ENCODE assay signal across 17 mouse cellular contexts in the genomic region with DNA sequence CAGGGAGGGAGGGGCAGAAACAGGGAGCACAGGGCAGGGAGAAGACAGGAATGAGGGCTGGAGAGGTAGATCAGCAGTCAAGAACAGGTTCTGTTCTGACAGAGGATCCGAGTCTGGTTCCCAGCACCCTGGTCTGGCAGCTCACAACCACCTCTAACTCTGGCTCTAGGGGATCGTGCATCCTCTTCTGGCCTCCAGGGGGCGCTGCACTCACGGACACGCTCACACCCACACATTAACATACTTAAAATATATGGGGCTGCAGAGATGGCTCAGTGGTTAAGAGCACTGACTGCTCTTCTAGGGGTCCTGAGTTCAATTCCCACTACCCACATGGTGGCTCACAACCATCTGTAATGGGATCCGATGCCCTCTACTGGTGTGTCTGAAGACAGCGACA. TPM values are rescaled to one million over a fixed set of nuclear protein-coding genes. Genes with fewer than 3 reads are reported as not detected.
DNase-seq lines count a peak whose midpoint lies in the region; ATAC-seq and TF ChIP-seq lines count a peak whose summit lies in the region.
"Had no signal": no experiment of that assay in that cellular context is flagged by ENCODE, and none has a peak within 500 bp of the region (broad histone marks: within the 10 kb centered on the region; RNA-seq: fewer than 3 reads in every experiment).

No protein-coding gene starts in this region.

- H3K9me3 ChIP-seq in hindbrain, embryonic 10.5 days, result no peaks in the 10 kb centered on the region
- no peaks in the 10 kb centered on the region for H3K9me3 ChIP-seq in hindbrain, embryonic 13.5 days
- H3K9me3 ChIP-seq in lung, postnatal 0 days (ENCODE audit: low read length), result no peaks in the 10 kb centered on the region
- H3K9me3 ChIP-seq in ES-Bruce4 (replicated peaks; ENCODE audit: control insufficient read depth, insufficient read depth, low read length, poor library complexity, severe bottlenecking), result no peaks in the 10 kb centered on the region
- H3K9me3 ChIP-seq: limb, embryonic 13.5 days; midbrain, embryonic 15.5 days; stomach, embryonic 15.5 days had no signal

- H3K36me3 ChIP-seq in hindbrain, embryonic 10.5 days, result no peaks in the 10 kb centered on the region
- no peaks in the 10 kb centered on the region for H3K36me3 ChIP-seq in hindbrain, embryonic 13.5 days
- no peaks in the 10 kb centered on the region for H3K36me3 ChIP-seq in lung, postnatal 0 days (ENCODE audit: insufficient read depth, low read length)
- no peaks in the 10 kb centered on the region for H3K36me3 ChIP-seq in ES-Bruce4 (ENCODE audit: control insufficient read depth, insufficient read depth, low read length, poor library complexity, severe bottlenecking)
- H3K36me3 ChIP-seq: limb, embryonic 13.5 days; midbrain, embryonic 15.5 days; stomach, embryonic 15.5 days had no signal

- TF ChIP-seq POLR2A in ES-Bruce4 (IDR thresholded peaks at IDR 0.05; ENCODE audit: insufficient read depth, low read length), result no peak

- ATAC-seq in hindbrain, embryonic 13.5 days (ENCODE audit: low FRiP score), result no peak
- no peak for ATAC-seq in lung, postnatal 0 days
- 0 out of 2 replicates have a peak, but pooled peaks have one; percentile 34 for ATAC-seq in erythroblast, adult 5-6 weeks (replicated peaks; ENCODE audit: low FRiP score, poor library complexity, severe bottlenecking)
- ATAC-seq in megakaryocyte, adult 5-6 weeks (ENCODE audit: poor library complexity, severe bottlenecking), result no peak
- ATAC-seq: forebrain, embryonic 14.5 days; midbrain, embryonic 15.5 days had no signal

- DNase-seq in hindbrain, embryonic 10.5 days (ENCODE audit: low spot score), result no peak
- DNase-seq in lung, postnatal 0 days (ENCODE audit: low spot score), result no peak
- DNase-seq in lung, postnatal 25 days (ENCODE audit: low spot score), result no peak
- no peak for DNase-seq in natural killer cell, adult 2 months (ENCODE audit: low spot score in 2 of 2)
- DNase-seq: adrenal gland, postnatal 10 days; kidney, postnatal 36 days; layer of hippocampus, postnatal 36 days; lung, postnatal 14 days had no signal

- no peak overlapping the region for H3K9ac ChIP-seq in hindbrain, embryonic 13.5 days
- no peak overlapping the region for H3K9ac ChIP-seq in lung, postnatal 0 days (replicated peaks; ENCODE audit: low read depth)
- no peak overlapping the region for H3K9ac ChIP-seq in ES-Bruce4 (ENCODE audit: low read depth, poor library complexity, severe bottlenecking)
- H3K9ac ChIP-seq: limb, embryonic 13.5 days; midbrain, embryonic 15.5 days; stomach, embryonic 15.5 days had no signal

- WGBS in hindbrain, embryonic 10.5 days, result 81% methylated on average over 7 of the region's 7 CpGs
- WGBS in hindbrain, embryonic 13.5 days, result 85% methylated on average over 7 of the region's 7 CpGs
- 80% methylated on average over 7 of the region's 7 CpGs for WGBS in lung, postnatal 0 days

- H3K27me3 ChIP-seq in hindbrain, embryonic 10.5 days (ENCODE audit: insufficient read depth, poor library complexity, severe bottlenecking), result peaks cover 16% of the 10 kb centered on the region; the same call in 1 of the 2 replicates
- no peaks in the 10 kb centered on the region for H3K27me3 ChIP-seq in hindbrain, embryonic 13.5 days
- no peaks in the 10 kb centered on the region for H3K27me3 ChIP-seq in lung, postnatal 0 days (replicated peaks; ENCODE audit: insufficient read depth, low read length)
- no peaks in the 10 kb centered on the region for H3K27me3 ChIP-seq in ES-Bruce4 (ENCODE audit: control insufficient read depth, insufficient read depth, low read length, poor library complexity, severe bottlenecking)
- H3K27me3 ChIP-seq: midbrain, embryonic 15.5 days; stomach, embryonic 15.5 days had no signal

- no peak overlapping the region for H3K4me2 ChIP-seq in hindbrain, embryonic 13.5 days
- H3K4me2 ChIP-seq in lung, postnatal 0 days (replicated peaks; ENCODE audit: low read depth, low read length), result no peak overlapping the region
- H3K4me2 ChIP-seq: limb, embryonic 13.5 days; midbrain, embryonic 15.5 days; stomach, embryonic 15.5 days had no signal

- no peak overlapping the region for H3K4me3 ChIP-seq in hindbrain, embryonic 10.5 days
- H3K4me3 ChIP-seq in hindbrain, embryonic 13.5 days, result no peak overlapping the region
- no peak overlapping the region for H3K4me3 ChIP-seq in lung, postnatal 0 days (ENCODE audit: low read depth, low read length)
- no peak overlapping the region for H3K4me3 ChIP-seq in ES-Bruce4 (ENCODE audit: low read depth, low read length)
- H3K4me3 ChIP-seq: limb, embryonic 13.5 days; midbrain, embryonic 15.5 days; stomach, embryonic 15.5 days had no signal

- no peak for TF ChIP-seq EP300 in lung, postnatal 0 days (IDR thresholded peaks at IDR 0.05)
- TF ChIP-seq EP300 in ES-Bruce4 (IDR thresholded peaks at IDR 0.05; ENCODE audit: insufficient read depth, low read depth, low read length), result no peak

- peaks cover 68% of the 10 kb centered on the region for H3K4me1 ChIP-seq in hindbrain, embryonic 10.5 days (replicated peaks)
- H3K4me1 ChIP-seq in hindbrain, embryonic 13.5 days (replicated peaks), result peaks cover 28% of the 10 kb centered on the region
- H3K4me1 ChIP-seq in lung, postnatal 0 days (ENCODE audit: insufficient read depth, low read depth, low read length), result no peaks in the 10 kb centered on the region
- no peaks in the 10 kb centered on the region for H3K4me1 ChIP-seq in ES-Bruce4 (ENCODE audit: control insufficient read depth, insufficient read depth, low read length)

- TF ChIP-seq CTCF in lung, postnatal 0 days (IDR thresholded peaks at IDR 0.05), result 0 out of 2 replicates have a peak, but pooled peaks have one; percentile 16
- peak; percentile 63 for TF ChIP-seq CTCF in ES-Bruce4 (IDR thresholded peaks at IDR 0.05; ENCODE audit: low read depth, low read length)

- H3K27ac ChIP-seq in hindbrain, embryonic 10.5 days, result 0 out of 2 replicates have a peak overlapping the region, but pooled peaks have one; percentile 8
- no peak overlapping the region for H3K27ac ChIP-seq in hindbrain, embryonic 13.5 days
- no peak overlapping the region for H3K27ac ChIP-seq in lung, postnatal 0 days (ENCODE audit: low read length)
- H3K27ac ChIP-seq in ES-Bruce4 (ENCODE audit: insufficient read depth, low read length), result no peak overlapping the region
- H3K27ac ChIP-seq: limb, embryonic 13.5 days; midbrain, embryonic 15.5 days; stomach, embryonic 15.5 days had no signal

RNA-seq across cellular contexts. Expression of a gene that starts 24.2 kb away (rescaled TPM):
- polyA plus RNA-seq in hindbrain, embryonic 10.5 days (2016; fragmentation: Nextera tagmentation; extraction: Ambion mirVana), result 13.4 and 21.5 TPM in 2 replicates
- polyA plus RNA-seq in hindbrain, embryonic 13.5 days (2015; fragmentation: Nextera tagmentation; extraction: Ambion mirVana), result 14.9 and 16.5 TPM in 2 replicates
- 0.63 and 0.74 TPM in 2 replicates for polyA plus RNA-seq in lung, postnatal 0 days (2015; fragmentation: Nextera tagmentation; extraction: Ambion mirVana)
- 15.1 and 15.5 TPM in 2 replicates for polyA plus RNA-seq in ES-Bruce4 (2011; ENCODE audit: insufficient read depth, insufficient read length, low read depth, missing spikeins)
- not detected in 2 replicates for total RNA-seq in erythroblast, adult 5-6 weeks (2015; ENCODE audit: low replicate concordance)
- 0.09 and 1.4 TPM in 2 replicates for total RNA-seq in erythroblast, adult 5-6 weeks (2017; ENCODE audit: low replicate concordance)
- 1.1 and 1.4 TPM in 2 replicates for total RNA-seq in megakaryocyte, adult 5-6 weeks (2015)
- 0.77 and 1.2 TPM in 2 replicates for total RNA-seq in megakaryocyte, adult 5-6 weeks (2017)

RNA-seq across cellular contexts. Expression of a gene that starts 26.0 kb away (rescaled TPM):
- 23.4 and 38.4 TPM in 2 replicates for polyA plus RNA-seq in hindbrain, embryonic 10.5 days (2016; fragmentation: Nextera tagmentation; extraction: Ambion mirVana)
- 37.9 and 48.5 TPM in 2 replicates for polyA plus RNA-seq in hindbrain, embryonic 13.5 days (2015; fragmentation: Nextera tagmentation; extraction: Ambion mirVana)
- 46.6 and 55.1 TPM in 2 replicates for polyA plus RNA-seq in lung, postnatal 0 days (2015; fragmentation: Nextera tagmentation; extraction: Ambion mirVana)
- not detected in 2 replicates for polyA plus RNA-seq in ES-Bruce4 (2011; ENCODE audit: insufficient read depth, insufficient read length, low read depth, missing spikeins)
- total RNA-seq in erythroblast, adult 5-6 weeks (2015; ENCODE audit: low replicate concordance), result 65.4 and 84.5 TPM in 2 replicates
- 20.3 and 29.7 TPM in 2 replicates for total RNA-seq in erythroblast, adult 5-6 weeks (2017; ENCODE audit: low replicate concordance)
- 2.2 and 3.3 TPM in 2 replicates for total RNA-seq in megakaryocyte, adult 5-6 weeks (2015)
- 1.9 and 2.2 TPM in 2 replicates for total RNA-seq in megakaryocyte, adult 5-6 weeks (2017)

RNA-seq across cellular contexts. Expression of a gene that starts 32.8 kb away (rescaled TPM):
- polyA plus RNA-seq in hindbrain, embryonic 10.5 days (2016; fragmentation: Nextera tagmentation; extraction: Ambion mirVana), result 7.5 and 18.5 TPM in 2 replicates
- 19.5 and 24.3 TPM in 2 replicates for polyA plus RNA-seq in hindbrain, embryonic 13.5 days (2015; fragmentation: Nextera tagmentation; extraction: Ambion mirVana)
- 29.3 and 30.9 TPM in 2 replicates for polyA plus RNA-seq in lung, postnatal 0 days (2015; fragmentation: Nextera tagmentation; extraction: Ambion mirVana)
- polyA plus RNA-seq in ES-Bruce4 (2011; ENCODE audit: insufficient read depth, insufficient read length, low read depth, missing spikeins), result not detected in 2 replicates
- 27.1 and 31.3 TPM in 2 replicates for total RNA-seq in erythroblast, adult 5-6 weeks (2015; ENCODE audit: low replicate concordance)
- 26.6 and 32.5 TPM in 2 replicates for total RNA-seq in erythroblast, adult 5-6 weeks (2017; ENCODE audit: low replicate concordance)
- total RNA-seq in megakaryocyte, adult 5-6 weeks (2015), result 0.98 and 1.4 TPM in 2 replicates
- 0.53 and 0.62 TPM in 2 replicates for total RNA-seq in megakaryocyte, adult 5-6 weeks (2017)
- total RNA-seq: common myeloid progenitor, adult 5-6 weeks had no signal

RNA-seq across cellular contexts. Expression of a gene that starts 38.6 kb away (rescaled TPM):
- 4.8 and 10.8 TPM in 2 replicates for polyA plus RNA-seq in hindbrain, embryonic 10.5 days (2016; fragmentation: Nextera tagmentation; extraction: Ambion mirVana)
- polyA plus RNA-seq in hindbrain, embryonic 13.5 days (2015; fragmentation: Nextera tagmentation; extraction: Ambion mirVana), result 23.6 and 24.6 TPM in 2 replicates
- polyA plus RNA-seq in lung, postnatal 0 days (2015; fragmentation: Nextera tagmentation; extraction: Ambion mirVana), result 39.4 and 41.2 TPM in 2 replicates
- polyA plus RNA-seq in ES-Bruce4 (2011; ENCODE audit: insufficient read depth, insufficient read length, low read depth, missing spikeins), result not detected in 2 replicates
- total RNA-seq in erythroblast, adult 5-6 weeks (2015; ENCODE audit: low replicate concordance), result 30.1 and 40.9 TPM in 2 replicates
- total RNA-seq in erythroblast, adult 5-6 weeks (2017; ENCODE audit: low replicate concordance), result 34.8 and 35.7 TPM in 2 replicates
- 1.0 and 2.3 TPM in 2 replicates for total RNA-seq in megakaryocyte, adult 5-6 weeks (2015)
- total RNA-seq in megakaryocyte, adult 5-6 weeks (2017), result 0.29 and 1.0 TPM in 2 replicates

Comparison
In these comparisons a context has a peak if more than half of its experiments do, and no peak if none do; other contexts are left out.
1. RNA of a gene that starts 26.0 kb away (polyA plus RNA-seq): 46.6 to 55.1 TPM in lung, postnatal 0 days, 37.9 to 48.5 TPM in hindbrain, embryonic 13.5 days and 23.4 to 38.4 TPM in hindbrain, embryonic 10.5 days; not detected in ES-Bruce4; every median in the first group is over 10 times any median in the second.